Mouse (Mus musculus) cortical plate, adult 2 months (tissue): ENCODE results near the gene Ndufv3.

ENCODE experiments used
- CTCF ChIP-seq: fragments of 200-500 bp; IDR thresholded peaks from 2 replicates; pipeline ENCODE4 v1.5.1; 2011; ENCODE audit warnings: mild to moderate bottlenecking, control low read depth, low read length; ENCODE audit not compliant: insufficient read depth; ENCODE audit errors: extremely low read depth
- POLR2A ChIP-seq: fragments of 200-500 bp; IDR thresholded peaks from 2 replicates; pipeline ENCODE4 v1.6.1; 2011; ENCODE audit warnings: mild to moderate bottlenecking, low read length, control low read depth; ENCODE audit not compliant: insufficient read depth; ENCODE audit errors: extremely low read depth

GRCm38 (mm10) chr17:31540809-31541459, 21.0 kb downstream of the Ndufv3 start:
- TF ChIP-seq POLR2A, result no peak
- no peak for TF ChIP-seq CTCF
